Mouse (Mus musculus): ENCODE measurements around the gene Lgals2.
A peak's percentile ranks its signal among the peaks of the same experiment; 100 is the strongest.

GRCm38 (mm10) chr15:78843581-78844469 is 11.5 kb downstream of the Lgals2 start:
- TF ChIP-seq POLR2A (IDR thresholded peaks at IDR 0.05; ENCODE audit: borderline replicate concordance, extremely low read depth, low read depth, low read length) (0 out of 2 replicates have a peak, but pooled peaks have one; percentile 21), CTCF (IDR thresholded peaks at IDR 0.05; ENCODE audit: insufficient read depth, low read length) (no peak)

All from lung, adult 2 months (tissue).